Mouse (Mus musculus) CH12.LX (cell line): ENCODE measurements around the gene Itch. TPM values are rescaled to one million over a fixed set of nuclear protein-coding genes. Genes with fewer than 3 reads are reported as not detected.

Experiments used
- DNase-seq: peaks from one replicate; pipeline ENCODE4 v3.0.0-alpha.2; 2013; ENCODE audit errors: extremely low read depth
- H3K27ac ChIP-seq: 2 replicates; pipeline ENCODE4 v1.5.1; 2012; ENCODE audit warnings: low read depth, mild to moderate bottlenecking, control low read depth, moderate library complexity; ENCODE audit not compliant: insufficient read depth
- H3K27me3 ChIP-seq: replicated peaks from 2 replicates; pipeline ENCODE3; 2012; ENCODE audit warnings: inconsistent platforms
- H3K36me3 ChIP-seq, 2 experiments: replicated peaks in 1 of 2; 2 replicates each; pipeline versions ENCODE3 to v1.6.1; 2012; ENCODE audit warnings: inconsistent platforms in 1 of 2, low read length in 1 of 2, mild to moderate bottlenecking in 1 of 2, mixed read lengths in 1 of 2, moderate library complexity in 1 of 2; ENCODE audit not compliant: control insufficient read depth in 1 of 2, insufficient read depth in 1 of 2
- H3K4me1 ChIP-seq, 2 experiments: 2 replicates each; pipeline ENCODE4 v1.6.1; 2012; ENCODE audit warnings: inconsistent platforms in 1 of 2, moderate library complexity in 1 of 2; ENCODE audit not compliant: insufficient read depth in 2 of 2, control insufficient read depth in 1 of 2
- H3K4me2 ChIP-seq: 2 replicates; pipeline ENCODE4 v1.6.1; 2012; ENCODE audit warnings: low read depth, mild to moderate bottlenecking, control low read depth; ENCODE audit not compliant: poor library complexity, insufficient read depth, severe bottlenecking
- H3K4me3 ChIP-seq, 3 experiments: fragments of 150-350 bp in 1 of 3; sonication (generic) in 1 of 3; replicated peaks in 1 of 3; 2 replicates each; pipeline versions ENCODE3 to v1.5.1; 2011 to 2012; ENCODE audit warnings: low read depth in 2 of 3, low read length in 2 of 3, mild to moderate bottlenecking in 2 of 3, moderate library complexity in 2 of 3, control low read depth in 1 of 3, improper control_type of control experiment in 1 of 3, inconsistent platforms in 1 of 3, mixed read lengths in 1 of 3; ENCODE audit not compliant: poor library complexity in 1 of 3
- H3K79me2 ChIP-seq: replicated peaks from 2 replicates; pipeline ENCODE4 v1.6.1; 2012; ENCODE audit warnings: mild to moderate bottlenecking, moderate library complexity; ENCODE audit not compliant: control insufficient read depth, poor library complexity, insufficient read depth, severe bottlenecking; ENCODE audit errors: extremely low read depth
- H3K9ac ChIP-seq: 2 replicates; pipeline ENCODE4 v1.6.1; 2012; ENCODE audit warnings: low read depth, mild to moderate bottlenecking, control low read depth, moderate library complexity; ENCODE audit not compliant: insufficient read depth
- H3K9me3 ChIP-seq: replicated peaks from 2 replicates; pipeline ENCODE3; 2012; ENCODE audit warnings: low read length, inconsistent platforms, mixed read lengths
- BHLHE40 ChIP-seq: IDR thresholded peaks from 2 replicates; pipeline ENCODE4 v1.6.1; 2011; ENCODE audit warnings: mild to moderate bottlenecking, low read depth, low read length, improper control_type of control experiment
- CTCF ChIP-seq, 2 experiments: IDR thresholded peaks in 1 of 2; conservative IDR thresholded peaks in 1 of 2; 2 replicates each; pipeline ENCODE4 v1.5.1; 2011 to 2012; ENCODE audit warnings: low read depth in 2 of 2, low read length in 2 of 2, improper control_type of control experiment in 1 of 2, inconsistent platforms in 1 of 2, mild to moderate bottlenecking in 1 of 2, moderate library complexity in 1 of 2
- ELF1 ChIP-seq: IDR thresholded peaks from 2 replicates; pipeline ENCODE4 v1.6.1; 2014; ENCODE audit warnings: low read depth, mild to moderate bottlenecking, inconsistent platforms, low read length, improper control_type of control experiment
- JUND ChIP-seq: conservative IDR thresholded peaks from 2 replicates; pipeline ENCODE4 v1.6.1; 2011; ENCODE audit warnings: low read depth, low read length, improper control_type of control experiment
- MEF2A ChIP-seq: IDR thresholded peaks from 2 replicates; pipeline ENCODE4 v1.6.1; 2014; ENCODE audit warnings: low read depth, mild to moderate bottlenecking, inconsistent platforms, low read length, improper control_type of control experiment, borderline replicate concordance
- NRF1 ChIP-seq: IDR thresholded peaks from 2 replicates; pipeline ENCODE4 v1.6.1; 2014; ENCODE audit warnings: low read depth, mild to moderate bottlenecking, inconsistent platforms, low read length, improper control_type of control experiment, moderate library complexity
- PAX5 ChIP-seq: IDR thresholded peaks from 2 replicates; pipeline ENCODE4 v1.6.1; 2012; ENCODE audit warnings: low read length, inconsistent platforms, mixed read lengths
- RAD21 ChIP-seq: IDR thresholded peaks from 2 replicates; pipeline ENCODE4 v1.6.1; 2011; ENCODE audit warnings: low read depth, mild to moderate bottlenecking, low read length, improper control_type of control experiment, moderate library complexity
- SMC3 ChIP-seq: IDR thresholded peaks from 2 replicates; pipeline ENCODE4 v1.6.1; 2011; ENCODE audit warnings: low read depth, low read length, improper control_type of control experiment
- TCF12 ChIP-seq: IDR thresholded peaks from 2 replicates; pipeline ENCODE4 v1.6.1; 2014; ENCODE audit warnings: low read depth, mild to moderate bottlenecking, inconsistent platforms, low read length, improper control_type of control experiment
- ZC3H11A ChIP-seq: IDR thresholded peaks from 2 replicates; pipeline ENCODE4 v1.6.1; 2012; ENCODE audit warnings: low read depth, mild to moderate bottlenecking, inconsistent platforms, low read length, improper control_type of control experiment
- ZMIZ1 ChIP-seq: IDR thresholded peaks from 2 replicates; pipeline ENCODE4 v1.6.1; 2012; ENCODE audit warnings: low read depth, mild to moderate bottlenecking, inconsistent platforms, low read length, improper control_type of control experiment
- ZNF384 ChIP-seq: IDR thresholded peaks from 2 replicates; pipeline ENCODE4 v1.6.1; 2012; ENCODE audit warnings: low read depth, low read length, improper control_type of control experiment, inconsistent platforms
- dilution Hi-C: fragments of 300-500 bp; cut with MboI; formaldehyde crosslinking; loops from 2 replicates; pipeline ENCODE4 v1.14.3; 2020; ENCODE audit warnings: low sequenced_read_pairs; ENCODE audit not compliant: extremely low pct_unique_long_range_greater_than_20kb, extremely low pct_ligation_motif_present
- in situ Hi-C: fragments of 300-500 bp; cut with MboI; formaldehyde crosslinking; loops from 3 replicates; pipeline ENCODE4 v1.14.3; 2019; ENCODE audit warnings: low sequenced_read_pairs, low pct_ligation_motif_present, low pct_unique_long_range_greater_than_20kb, mixed read lengths
- polyA plus RNA-seq: library from polyadenylated mRNA; unstranded; fragments of >175 nt; gene quantifications from 2 replicates; pipeline ENCODE4 v1.2.1, GENCODE M21; 2012; ENCODE audit warnings: low read depth; ENCODE audit not compliant: insufficient read length
- total RNA-seq, 2 experiments: library from RNA; depleted of rRNA; stranded (reverse); fragments of 300-350 nt in 1 of 2; fragments of >200 nt in 1 of 2; gene quantifications; 2 replicates each; pipeline ENCODE4 v1.2.3; 2012 to 2014

The Itch gene
- total and polyA plus RNA-seq, 3 experiments: 25.3 to 46.6 (median 28.5) TPM

DNA sequence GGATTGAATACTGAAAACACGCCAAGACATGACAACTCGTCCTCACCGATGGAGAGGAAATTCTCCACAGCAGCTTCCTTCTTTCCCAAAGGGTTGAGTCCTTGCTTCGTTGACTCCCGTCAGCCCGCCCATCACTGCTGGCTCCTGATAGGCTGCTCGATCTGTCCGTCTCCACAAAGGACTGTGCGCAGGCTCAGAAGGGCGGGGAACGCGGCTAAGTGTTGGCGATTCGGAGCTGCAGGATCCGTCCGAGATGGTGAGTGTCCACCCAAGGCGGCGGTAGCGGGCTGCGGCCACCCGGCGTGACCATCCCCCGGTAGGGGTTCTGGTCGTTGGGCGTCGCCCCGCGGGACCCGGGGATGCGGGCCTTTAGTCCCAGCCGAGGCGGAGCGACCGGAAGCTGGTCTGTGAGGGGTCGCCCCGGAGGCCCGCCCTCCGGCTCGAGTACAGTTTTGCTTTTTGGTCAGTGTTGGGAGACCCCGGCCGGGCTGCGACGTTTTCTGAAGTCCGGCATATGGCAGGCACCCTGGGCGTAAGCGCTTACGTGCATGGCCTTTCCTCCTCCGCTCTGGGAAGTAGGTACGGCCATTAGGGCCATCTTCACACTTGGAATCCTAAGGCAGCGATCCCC, 103.2 kb downstream of the Itch start, which contains the start of gene Dynlrb1 (continued):
- peak; percentile 89 for TF ChIP-seq NRF1
- 0 out of 2 replicates have a peak, but pooled peaks have one; percentile 27 for TF ChIP-seq MEF2A
- peak; percentile 81 for TF ChIP-seq TCF12
- peak; percentile 66 for TF ChIP-seq ELF1
- no peak for TF ChIP-seq ZNF384
- TF ChIP-seq, all 38 proteins: peak for 16

DNA sequence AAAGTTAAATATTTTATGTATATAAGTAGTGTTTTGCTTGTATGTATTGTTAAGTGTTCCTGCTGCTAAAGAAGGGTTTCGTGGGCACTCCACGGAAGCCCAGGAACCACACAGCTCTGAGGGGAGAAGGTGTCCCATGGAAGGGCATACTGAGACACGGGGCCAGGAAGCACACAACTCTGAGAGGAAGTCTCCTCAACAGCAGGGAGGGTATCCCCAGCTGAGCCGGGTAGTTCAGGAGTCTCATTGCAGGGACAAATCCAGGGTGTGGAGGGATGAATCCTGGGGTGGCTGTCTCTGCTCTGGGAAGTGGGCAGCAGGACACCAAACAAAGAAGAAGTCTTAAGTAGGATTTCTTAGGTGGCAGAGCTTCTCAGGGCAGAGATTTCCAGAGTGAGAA, 104.0 kb downstream of the Itch start:
- Histone ChIP-seq H3K9ac (peak overlapping the region; percentile 91), H3K79me2 (peaks cover 28% of the 10 kb centered on the region), H3K36me3 (peaks cover 0 to 17% of the 10 kb centered on the region in 2 experiments), H3K27me3 (no peaks in the 10 kb centered on the region), H3K27ac (no peak overlapping the region), H3K9me3 (no peaks in the 10 kb centered on the region), H3K4me2 (peak overlapping the region; percentile 60), H3K4me3 (peak overlapping the region; percentile 81 to 95 (median 85)), H3K4me1 (peaks cover 7 to 42% of the 10 kb centered on the region in 2 experiments)
- no peak for DNase-seq
- dilution Hi-C loops: no loop called here
- in situ Hi-C loops: loop anchor here (5.0 kb wide), 1 partner anchor 150 kb away; no protein-coding TSS in a partner anchor
- TF ChIP-seq TCF12 (no peak), NRF1 (no peak), BHLHE40 (no peak)

DNA sequence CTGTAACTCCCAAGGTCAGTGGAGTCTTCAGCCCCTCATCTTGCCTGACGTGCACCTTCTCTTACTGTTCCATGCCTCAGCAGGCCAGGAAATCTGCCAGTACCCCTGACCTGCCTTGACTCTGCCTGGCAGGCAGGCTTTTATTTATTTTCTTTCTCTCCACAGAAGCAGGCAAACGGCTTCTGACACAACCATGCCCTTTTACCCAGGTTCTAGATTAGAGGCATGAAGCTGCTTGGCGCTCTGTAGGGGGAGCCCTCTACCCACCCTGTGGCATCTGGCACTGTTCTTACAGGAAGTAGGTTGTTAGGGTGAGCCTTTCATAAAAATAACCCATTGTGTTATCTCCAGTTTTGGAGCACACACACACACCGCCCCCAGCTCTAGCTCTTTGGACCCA, 107.6 kb downstream of the Itch start:
- TF ChIP-seq ZMIZ1: no peak
- TF ChIP-seq RAD21: peak; percentile 57
- TF ChIP-seq SMC3: peak; percentile 24
- peak in 1 of 2 experiments; percentile 59; a peak in 2 of 4 replicates for TF ChIP-seq CTCF (conservative IDR thresholded peaks at IDR 0.05 in 1 of 2, IDR thresholded peaks at IDR 0.05 in 1 of 2; ENCODE audit: low read depth in 2 of 2, low read length in 2 of 2)
- no peak for TF ChIP-seq PAX5
- TF ChIP-seq ZC3H11A: no peak
- peak; percentile 53 for TF ChIP-seq ELF1
- no peak for TF ChIP-seq JUND
- TF ChIP-seq ZNF384: no peak
- dilution Hi-C loops (no loop called here), in situ Hi-C loops (no loop called here)
- Histone ChIP-seq H3K9ac (no peak overlapping the region), H3K9me3 (no peaks in the 10 kb centered on the region), H3K4me1 (peaks cover 17 to 44% of the 10 kb centered on the region in 2 experiments), H3K79me2 (peaks cover 29% of the 10 kb centered on the region), H3K27ac (no peak overlapping the region), H3K4me2 (no peak overlapping the region), H3K4me3 (no peak overlapping the region), H3K36me3 (peaks cover 25 to 49% of the 10 kb centered on the region in 2 experiments), H3K27me3 (no peaks in the 10 kb centered on the region)
- DNase-seq: peak; percentile 47
